Mouse (Mus musculus): ENCODE measurements around the gene Rps16.

Gene Rps16

GRCm38 (mm10) chr7:28392429-28393271 is 42.2 kb downstream of the Rps16 start, which contains the start of the genes Med29 and Paf1:
TSS of gene Med29 (minus strand) at chr7:28392708.
TSS of gene Paf1 (plus strand) at chr7:28392951.
- peak; percentile 89 to 92 for DNase-seq

DNA sequence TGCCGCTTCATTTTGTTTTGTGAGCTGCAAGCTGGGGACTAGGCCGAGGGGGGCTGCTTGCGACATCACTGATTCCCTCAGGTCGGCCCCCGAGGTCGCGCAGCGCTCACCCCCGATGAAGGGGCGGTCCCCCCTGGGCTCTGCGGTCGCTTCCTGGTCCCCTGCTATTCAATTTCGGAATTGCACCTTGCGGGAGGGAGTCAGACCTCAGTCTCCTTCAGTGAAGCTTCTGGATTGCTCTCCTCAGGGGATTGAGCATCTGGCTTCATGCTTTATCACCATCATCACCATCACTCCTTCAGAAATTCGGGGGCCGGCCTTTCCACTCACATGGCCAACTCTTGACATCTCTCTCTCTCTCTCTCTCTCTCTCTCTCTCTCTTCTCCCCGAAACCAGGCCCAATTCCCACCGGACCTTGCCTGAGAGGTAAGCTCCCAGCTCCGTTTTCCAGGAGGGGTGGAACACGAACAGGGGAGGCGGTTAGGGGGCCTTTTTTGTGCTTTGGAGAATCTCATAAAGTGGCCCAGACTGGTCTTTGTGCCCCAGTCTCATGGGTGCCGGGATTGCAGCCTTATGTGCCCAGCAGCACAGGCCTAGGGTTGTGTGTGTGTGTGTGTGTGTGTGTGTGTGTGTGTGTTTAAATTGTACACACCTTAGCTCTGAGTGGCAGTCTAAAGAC is 43.0 kb downstream of the Rps16 start:
- DNase-seq = no peak

GRCm38 (mm10) chr7:28395425-28395824 is 45.0 kb downstream of the Rps16 start:
- no peak for DNase-seq

- DNase-seq = no peak
Observed at GRCm38 (mm10) chr7:28398000-28398399, 47.5 kb downstream of the Rps16 start.

GRCm38 (mm10) chr7:28398696-28399340 is 48.4 kb downstream of the Rps16 start:
- DNase-seq = no peak

DNA sequence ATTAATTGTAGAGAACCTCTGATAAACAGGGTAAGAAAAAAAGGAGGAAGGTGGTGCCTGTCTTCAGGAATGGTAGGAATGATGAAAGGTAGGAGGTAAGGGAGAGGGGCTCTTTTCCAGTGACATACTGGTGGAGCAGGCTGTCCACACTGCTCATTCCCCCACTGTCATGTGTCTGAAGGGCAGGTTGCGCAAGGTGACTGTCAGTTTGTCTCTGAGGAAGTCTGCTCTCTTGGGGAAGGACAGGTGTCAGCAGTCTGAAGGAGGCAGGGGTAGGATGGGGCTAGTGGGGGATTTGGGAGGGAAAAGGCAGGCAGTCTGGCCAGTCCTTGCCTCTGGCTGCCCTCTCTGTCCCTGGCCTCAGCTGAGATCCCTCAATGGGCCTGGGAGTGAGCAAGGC is 50.6 kb downstream of the Rps16 start:
- no peak for DNase-seq

DNA sequence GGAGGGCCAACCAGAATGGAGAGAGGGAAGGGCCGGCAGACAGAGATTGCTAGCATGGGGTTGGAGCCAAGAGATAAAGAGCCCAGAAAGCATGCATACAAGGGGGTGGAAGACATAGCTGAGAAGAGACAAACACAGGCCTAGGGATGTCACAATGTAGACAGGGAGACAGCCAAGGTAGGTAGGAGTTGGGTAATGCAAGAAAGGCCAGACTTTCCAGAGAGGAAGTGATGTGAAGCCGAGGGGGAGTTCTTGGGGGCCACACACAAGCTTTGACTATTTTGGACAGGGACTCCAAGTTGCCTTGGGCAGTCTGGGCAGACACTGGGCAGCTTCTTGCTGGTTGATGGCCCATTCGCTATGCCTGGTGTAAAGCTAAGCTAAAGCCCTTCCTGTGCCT is 51.5 kb downstream of the Rps16 start:
- DNase-seq = no peak

All from spleen, adult 18-20 months (tissue).